Mouse (Mus musculus): ENCODE data around the gene Rdh7. TPM values are rescaled to one million over a fixed set of nuclear protein-coding genes. Genes with fewer than 3 reads are reported as not detected.
"Not testable (repeated sequence)": the region's sequence is repeated elsewhere in the genome, so short reads cannot be mapped to it uniquely, and the experiment has no call there.

Gene Rdh7
- polyA plus RNA-seq, 1 experiment from 2014 or later, result not detected

- H3K4me3 ChIP-seq (ENCODE audit: low read depth, low read length), result no peak overlapping the region
- H3K9me3 ChIP-seq (ENCODE audit: control insufficient read depth, low read length), result no peaks in the 10 kb centered on the region
- no peaks in the 10 kb centered on the region for H3K36me3 ChIP-seq (ENCODE audit: control insufficient read depth, insufficient read depth, low read length)
- no peaks in the 10 kb centered on the region for H3K4me1 ChIP-seq (ENCODE audit: control insufficient read depth, insufficient read depth, low read length)
- no peak for ATAC-seq (ENCODE audit: low read depth)
- H3K9ac ChIP-seq (replicated peaks; ENCODE audit: low read depth, low read length), result no peak overlapping the region
- H3K4me2 ChIP-seq (ENCODE audit: low read depth, low read length), result no peak overlapping the region
- no peaks in the 10 kb centered on the region for H3K27me3 ChIP-seq (ENCODE audit: control insufficient read depth, insufficient read depth, low read length)
- WGBS, result 90% methylated on average over 5 of the region's 5 CpGs
- no peak overlapping the region for H3K27ac ChIP-seq (ENCODE audit: low read depth, low read length)
Observed at GRCm38 (mm10) chr10:127917651-127918050, 29.0 kb upstream of the Rdh7 start.

- H3K27ac ChIP-seq (ENCODE audit: low read depth, low read length); H3K4me2 ChIP-seq (ENCODE audit: low read depth, low read length); H3K9ac ChIP-seq (replicated peaks; ENCODE audit: low read depth, low read length); H3K4me1 ChIP-seq (ENCODE audit: control insufficient read depth, insufficient read depth, low read length); ATAC-seq (ENCODE audit: low read depth); H3K36me3 ChIP-seq (ENCODE audit: control insufficient read depth, insufficient read depth, low read length); H3K4me3 ChIP-seq (ENCODE audit: low read depth, low read length); H3K27me3 ChIP-seq (ENCODE audit: control insufficient read depth, insufficient read depth, low read length); H3K9me3 ChIP-seq (ENCODE audit: control insufficient read depth, low read length): not testable (repeated sequence)
- WGBS, result 86% methylated on average over 3 of the region's 3 CpGs
Observed at GRCm38 (mm10) chr10:127917183-127917582, 28.6 kb upstream of the Rdh7 start.

GRCm38 (mm10) chr10:127915578-127915977 lies 27.0 kb upstream of the Rdh7 start:
- Histone ChIP-seq H3K4me1 (ENCODE audit: control insufficient read depth, insufficient read depth, low read length) (no peaks in the 10 kb centered on the region), H3K9ac (replicated peaks; ENCODE audit: low read depth, low read length) (no peak overlapping the region), H3K27ac (ENCODE audit: low read depth, low read length) (no peak overlapping the region), H3K36me3 (ENCODE audit: control insufficient read depth, insufficient read depth, low read length) (no peaks in the 10 kb centered on the region), H3K9me3 (ENCODE audit: control insufficient read depth, low read length) (no peaks in the 10 kb centered on the region), H3K4me2 (ENCODE audit: low read depth, low read length) (no peak overlapping the region), H3K27me3 (ENCODE audit: control insufficient read depth, insufficient read depth, low read length) (no peaks in the 10 kb centered on the region), H3K4me3 (ENCODE audit: low read depth, low read length) (no peak overlapping the region)
- 95% methylated on average over 1 of the region's 1 CpGs for WGBS
- no peak for ATAC-seq (ENCODE audit: low read depth)

- no peaks in the 10 kb centered on the region for H3K4me1 ChIP-seq (ENCODE audit: control insufficient read depth, insufficient read depth, low read length)
- no peak overlapping the region for H3K4me2 ChIP-seq (ENCODE audit: low read depth, low read length)
- no peak for ATAC-seq (ENCODE audit: low read depth)
- no peak overlapping the region for H3K27ac ChIP-seq (ENCODE audit: low read depth, low read length)
- H3K9ac ChIP-seq (replicated peaks; ENCODE audit: low read depth, low read length), result no peak overlapping the region
- no peak overlapping the region for H3K4me3 ChIP-seq (ENCODE audit: low read depth, low read length)
- no peaks in the 10 kb centered on the region for H3K9me3 ChIP-seq (ENCODE audit: control insufficient read depth, low read length)
- no peaks in the 10 kb centered on the region for H3K27me3 ChIP-seq (ENCODE audit: control insufficient read depth, insufficient read depth, low read length)
- no peaks in the 10 kb centered on the region for H3K36me3 ChIP-seq (ENCODE audit: control insufficient read depth, insufficient read depth, low read length)
Observed at GRCm38 (mm10) chr10:127907386-127907951, 18.9 kb upstream of the Rdh7 start.

GRCm38 (mm10) chr10:127906138-127906537 lies 17.5 kb upstream of the Rdh7 start:
- WGBS, result 40% methylated on average over 2 of the region's 2 CpGs
- no peak overlapping the region for H3K9ac ChIP-seq (replicated peaks; ENCODE audit: low read depth, low read length)

GRCm38 (mm10) chr10:127904718-127905446 lies 16.3 kb upstream of the Rdh7 start:
- Histone ChIP-seq H3K4me2 (ENCODE audit: low read depth, low read length) (no peak overlapping the region), H3K9ac (replicated peaks; ENCODE audit: low read depth, low read length) (no peak overlapping the region), H3K4me3 (ENCODE audit: low read depth, low read length) (no peak overlapping the region), H3K36me3 (ENCODE audit: control insufficient read depth, insufficient read depth, low read length) (no peaks in the 10 kb centered on the region), H3K9me3 (ENCODE audit: control insufficient read depth, low read length) (no peaks in the 10 kb centered on the region), H3K27ac (ENCODE audit: low read depth, low read length) (no peak overlapping the region), H3K4me1 (ENCODE audit: control insufficient read depth, insufficient read depth, low read length) (no peaks in the 10 kb centered on the region), H3K27me3 (ENCODE audit: control insufficient read depth, insufficient read depth, low read length) (no peaks in the 10 kb centered on the region)
- WGBS, result 68% methylated on average over 7 of the region's 7 CpGs
- no peak; the same call in 1 of the 2 replicates for ATAC-seq (ENCODE audit: low read depth)

More at GRCm38 (mm10) chr10:127906138-127906537, 17.5 kb upstream of the Rdh7 start:
- no peak overlapping the region for H3K27ac ChIP-seq (ENCODE audit: low read depth, low read length)
- H3K9me3 ChIP-seq (ENCODE audit: control insufficient read depth, low read length), result no peaks in the 10 kb centered on the region
- H3K4me2 ChIP-seq (ENCODE audit: low read depth, low read length), result no peak overlapping the region
- no peaks in the 10 kb centered on the region for H3K27me3 ChIP-seq (ENCODE audit: control insufficient read depth, insufficient read depth, low read length)
- ATAC-seq (ENCODE audit: low read depth), result no peak
- no peaks in the 10 kb centered on the region for H3K36me3 ChIP-seq (ENCODE audit: control insufficient read depth, insufficient read depth, low read length)
- H3K4me3 ChIP-seq (ENCODE audit: low read depth, low read length), result no peak overlapping the region
- H3K4me1 ChIP-seq (ENCODE audit: control insufficient read depth, insufficient read depth, low read length), result no peaks in the 10 kb centered on the region

GRCm38 (mm10) chr10:127903116-127903515 lies 14.5 kb upstream of the Rdh7 start:
- Histone ChIP-seq H3K27ac (ENCODE audit: low read depth, low read length) (no peak overlapping the region), H3K4me1 (ENCODE audit: control insufficient read depth, insufficient read depth, low read length) (no peaks in the 10 kb centered on the region), H3K4me2 (ENCODE audit: low read depth, low read length) (no peak overlapping the region), H3K9ac (replicated peaks; ENCODE audit: low read depth, low read length) (no peak overlapping the region), H3K4me3 (ENCODE audit: low read depth, low read length) (no peak overlapping the region), H3K36me3 (ENCODE audit: control insufficient read depth, insufficient read depth, low read length) (no peaks in the 10 kb centered on the region), H3K27me3 (ENCODE audit: control insufficient read depth, insufficient read depth, low read length) (no peaks in the 10 kb centered on the region), H3K9me3 (ENCODE audit: control insufficient read depth, low read length) (no peaks in the 10 kb centered on the region)
- 64% methylated on average over 1 of the region's 1 CpGs for WGBS
- ATAC-seq (ENCODE audit: low read depth), result no peak

- Histone ChIP-seq H3K9ac (replicated peaks; ENCODE audit: low read depth, low read length) (no peak overlapping the region), H3K4me1 (ENCODE audit: control insufficient read depth, insufficient read depth, low read length) (no peaks in the 10 kb centered on the region), H3K27ac (ENCODE audit: low read depth, low read length) (no peak overlapping the region), H3K4me3 (ENCODE audit: low read depth, low read length) (no peak overlapping the region), H3K4me2 (ENCODE audit: low read depth, low read length) (no peak overlapping the region), H3K36me3 (ENCODE audit: control insufficient read depth, insufficient read depth, low read length) (no peaks in the 10 kb centered on the region), H3K27me3 (ENCODE audit: control insufficient read depth, insufficient read depth, low read length) (no peaks in the 10 kb centered on the region), H3K9me3 (ENCODE audit: control insufficient read depth, low read length) (no peaks in the 10 kb centered on the region)
- ATAC-seq (ENCODE audit: low read depth), result no peak
- WGBS, result 89% methylated on average over 4 of the region's 4 CpGs
Observed at GRCm38 (mm10) chr10:127901751-127902150, 13.1 kb upstream of the Rdh7 start.

- no peaks in the 10 kb centered on the region for H3K9me3 ChIP-seq (ENCODE audit: control insufficient read depth, low read length)
- H3K27me3 ChIP-seq (ENCODE audit: control insufficient read depth, insufficient read depth, low read length), result no peaks in the 10 kb centered on the region
- no peak overlapping the region for H3K4me3 ChIP-seq (ENCODE audit: low read depth, low read length)
- no peak overlapping the region for H3K9ac ChIP-seq (replicated peaks; ENCODE audit: low read depth, low read length)
- ATAC-seq (ENCODE audit: low read depth), result no peak
- no peak overlapping the region for H3K27ac ChIP-seq (ENCODE audit: low read depth, low read length)
- no peaks in the 10 kb centered on the region for H3K4me1 ChIP-seq (ENCODE audit: control insufficient read depth, insufficient read depth, low read length)
- 67% methylated on average over 5 of the region's 5 CpGs for whole genome bisulfite sequencing
- H3K4me2 ChIP-seq (ENCODE audit: low read depth, low read length), result no peak overlapping the region
- H3K36me3 ChIP-seq (ENCODE audit: control insufficient read depth, insufficient read depth, low read length), result no peaks in the 10 kb centered on the region
Observed at GRCm38 (mm10) chr10:127899783-127900182, 11.2 kb upstream of the Rdh7 start.
